In genomic region chr4:149172083-149172482, GRCm38 (mm10) we compare ENCODE assay signal across 10 mouse cellular contexts. TPM values are rescaled to one million over a fixed set of nuclear protein-coding genes. Genes with fewer than 3 reads are reported as not detected.
DNase-seq lines count a peak whose midpoint lies in the region; ATAC-seq lines count a peak whose summit lies in the region.
"Had no signal": no experiment of that assay in that cellular context is flagged by ENCODE, and none has a peak within 500 bp of the region (broad histone marks: within the 10 kb centered on the region; RNA-seq: fewer than 3 reads in every experiment).

No protein-coding gene starts in this region.

- no peak overlapping the region for H3K4me3 ChIP-seq in kidney, embryonic 14.5 days (ENCODE audit: low read length)
- no peak overlapping the region for H3K4me3 ChIP-seq in embryonic facial prominence, embryonic 12.5 days

- peak overlapping the region; percentile 34; the same call in 1 of the 2 replicates for H3K27ac ChIP-seq in kidney, embryonic 14.5 days (ENCODE audit: low read depth, low read length)
- H3K27ac ChIP-seq in embryonic facial prominence, embryonic 12.5 days = peak overlapping the region; percentile 67; the same call in 1 of the 2 replicates

- H3K27me3 ChIP-seq in kidney, embryonic 14.5 days (ENCODE audit: control insufficient read depth, insufficient read depth, low read length) = no peaks in the 10 kb centered on the region
- H3K27me3 ChIP-seq in embryonic facial prominence, embryonic 12.5 days = no peaks in the 10 kb centered on the region

- intact Hi-C loops in heart, postnatal 36 days (cut with DNase I) = no loop called here

- 0 out of 2 replicates have a peak, but pooled peaks cover 3% of the 10 kb centered on the region for H3K4me1 ChIP-seq in kidney, embryonic 14.5 days (ENCODE audit: control insufficient read depth, insufficient read depth, low read length)
- peaks cover 5% of the 10 kb centered on the region; the same call in 1 of the 2 replicates for H3K4me1 ChIP-seq in embryonic facial prominence, embryonic 12.5 days

- no peaks in the 10 kb centered on the region for H3K36me3 ChIP-seq in kidney, embryonic 14.5 days (ENCODE audit: control insufficient read depth, insufficient read depth, low read length)
- no peaks in the 10 kb centered on the region for H3K36me3 ChIP-seq in embryonic facial prominence, embryonic 12.5 days

- no peaks in the 10 kb centered on the region for H3K9me3 ChIP-seq in kidney, embryonic 14.5 days (ENCODE audit: control insufficient read depth, low read length)
- no peaks in the 10 kb centered on the region for H3K9me3 ChIP-seq in embryonic facial prominence, embryonic 12.5 days

- 87% methylated on average over 5 of the region's 5 CpGs for WGBS in kidney, embryonic 14.5 days
- WGBS in embryonic facial prominence, embryonic 12.5 days = 90% methylated on average over 5 of the region's 5 CpGs

- no peak overlapping the region for H3K9ac ChIP-seq in kidney, embryonic 14.5 days (ENCODE audit: low read depth, low read length)
- no peak overlapping the region for H3K9ac ChIP-seq in embryonic facial prominence, embryonic 12.5 days

- DNase-seq in kidney, postnatal 14 days = no peak
- peak; percentile 44 to 51 for DNase-seq in heart, postnatal 36 days
- DNase-seq in lung, postnatal 25 days (ENCODE audit: low spot score) = peak; percentile 48
- no peak for DNase-seq in frontal cortex, adult 2 months (ENCODE audit: extremely low spot score in 1 of 2, low spot score in 1 of 2)
- DNase-seq in cerebellum, adult 9-10 months = no peak
- DNase-seq: right cerebral cortex, postnatal 14 days had no signal

- no peak overlapping the region for H3K4me2 ChIP-seq in kidney, embryonic 14.5 days (replicated peaks; ENCODE audit: low read depth, low read length)
- H3K4me2 ChIP-seq in embryonic facial prominence, embryonic 12.5 days (replicated peaks) = no peak overlapping the region

- no peak for ATAC-seq in kidney, embryonic 14.5 days (ENCODE audit: low FRiP score, low TSS enrichment)
- ATAC-seq in embryonic facial prominence, embryonic 12.5 days (ENCODE audit: insufficient number of reproducible peaks, insufficient read depth, low FRiP score, low TSS enrichment) = no peak
- no peak for ATAC-seq in megakaryocyte-erythroid progenitor cell, adult 5-6 weeks (replicated peaks; ENCODE audit: low FRiP score, low TSS enrichment, poor library complexity, severe bottlenecking)

RNA-seq across cellular contexts. Expression of gene Pgd, which starts 5.5 kb away (rescaled TPM):
- 53.6 and 64.7 TPM in 2 replicates for polyA plus RNA-seq in kidney, embryonic 14.5 days (2014; fragmentation: Nextera tagmentation; extraction: Ambion mirVana)
- 113 and 116 TPM in 2 replicates for polyA plus RNA-seq in embryonic facial prominence, embryonic 12.5 days (2016; fragmentation: Nextera tagmentation; extraction: Ambion mirVana)
- total RNA-seq in heart, postnatal 36 days (2021) = 10 to 100 TPM; 36.1 to 42.7 TPM
- total RNA-seq in megakaryocyte-erythroid progenitor cell, adult 5-6 weeks (2014; fragmentation: Nextera tagmentation) = 59.1 and 67.1 TPM in 2 replicates
- 35.3 and 42.4 TPM in 2 replicates for total RNA-seq in megakaryocyte-erythroid progenitor cell, adult 5-6 weeks (2017)
- 52.5 and 53.9 TPM in 2 replicates for polyA plus RNA-seq in frontal cortex, adult 2 months (2012; rRNA removed)

RNA-seq across cellular contexts. Expression of gene Cenps, which starts 34.7 kb away (rescaled TPM):
- polyA plus RNA-seq in kidney, embryonic 14.5 days (2014; fragmentation: Nextera tagmentation; extraction: Ambion mirVana) = 42.2 and 55.3 TPM in 2 replicates
- 42.7 and 47.1 TPM in 2 replicates for polyA plus RNA-seq in embryonic facial prominence, embryonic 12.5 days (2016; fragmentation: Nextera tagmentation; extraction: Ambion mirVana)
- total RNA-seq in heart, postnatal 36 days (2021) = 1 to 10 TPM; 7.9 to 8.6 TPM
- total RNA-seq in megakaryocyte-erythroid progenitor cell, adult 5-6 weeks (2014; fragmentation: Nextera tagmentation) = 29.6 and 48.0 TPM in 2 replicates
- 15.4 and 26.2 TPM in 2 replicates for total RNA-seq in megakaryocyte-erythroid progenitor cell, adult 5-6 weeks (2017)
- 6.7 TPM in 2 replicates for polyA plus RNA-seq in frontal cortex, adult 2 months (2012; rRNA removed)

RNA-seq across cellular contexts. Expression of gene Cort, which starts 45.5 kb away (rescaled TPM):
- polyA plus RNA-seq in kidney, embryonic 14.5 days (2014; fragmentation: Nextera tagmentation; extraction: Ambion mirVana) = 0.41 TPM in 1 of 2 replicates, not detected in the other
- polyA plus RNA-seq in embryonic facial prominence, embryonic 12.5 days (2016; fragmentation: Nextera tagmentation; extraction: Ambion mirVana) = 0.36 TPM in 1 of 2 replicates, not detected in the other
- not detected for total RNA-seq in heart, postnatal 36 days (2021)
- not detected in 2 replicates for total RNA-seq in megakaryocyte-erythroid progenitor cell, adult 5-6 weeks (2014; fragmentation: Nextera tagmentation)
- not detected in 2 replicates for total RNA-seq in megakaryocyte-erythroid progenitor cell, adult 5-6 weeks (2017)
- 9.8 and 12.3 TPM in 2 replicates for polyA plus RNA-seq in frontal cortex, adult 2 months (2012; rRNA removed)
- total RNA-seq: granulocyte monocyte progenitor cell, adult 5-6 weeks had no signal

Comparison
In these comparisons a context has a peak if more than half of its experiments do, and no peak if none do; other contexts are left out.
1. DNase-seq: peak in heart, postnatal 36 days (2 of 2) and lung, postnatal 25 days (single experiment); none in kidney, postnatal 14 days (single experiment), frontal cortex, adult 2 months (0 of 2) and cerebellum, adult 9-10 months (single experiment).